Mouse (Mus musculus) heart, embryonic 11.5 days (tissue): ENCODE results near the gene Mmp7. TPM values are rescaled to one million over a fixed set of nuclear protein-coding genes. Genes with fewer than 3 reads are reported as not detected.

Source experiments
- ATAC-seq: fragments of 200-750 bp; cut with Nextera tagmentation; replicated peaks from 2 replicates; pipeline ENCODE4 v1.8.0; 2017; ENCODE audit warnings: moderate library complexity; ENCODE audit not compliant: insufficient number of reproducible peaks, low FRiP score, low TSS enrichment
- H3K27ac ChIP-seq: fragments of 300-500 bp; sonication (generic); 2 replicates; pipeline ENCODE4 v1.5.1; 2014; ENCODE audit warnings: mild to moderate bottlenecking, low read depth, low read length
- H3K27me3 ChIP-seq: fragments of 300-500 bp; sonication (generic); 2 replicates; pipeline ENCODE4 v1.6.1; 2014; ENCODE audit warnings: mild to moderate bottlenecking, low read length, mixed read lengths; ENCODE audit not compliant: control insufficient read depth, insufficient read depth
- H3K36me3 ChIP-seq: fragments of 300-500 bp; sonication (generic); 2 replicates; pipeline ENCODE4 v1.6.1; 2014; ENCODE audit warnings: mild to moderate bottlenecking, low read length, moderate library complexity, mixed read lengths; ENCODE audit not compliant: control insufficient read depth, insufficient read depth
- H3K4me1 ChIP-seq: fragments of 300-500 bp; sonication (generic); 2 replicates; pipeline ENCODE4 v1.6.1; 2014; ENCODE audit warnings: low read length; ENCODE audit not compliant: control insufficient read depth, insufficient read depth
- H3K4me2 ChIP-seq: fragments of 300-500 bp; sonication (generic); 2 replicates; pipeline ENCODE4 v1.6.1; 2014; ENCODE audit warnings: mild to moderate bottlenecking, moderate library complexity
- H3K4me3 ChIP-seq: fragments of 300-500 bp; sonication (generic); 2 replicates; pipeline ENCODE4 v1.5.1; 2014; ENCODE audit warnings: low read depth, low read length
- H3K9ac ChIP-seq: fragments of 300-500 bp; sonication (generic); 2 replicates; pipeline ENCODE4 v1.6.1; 2014; ENCODE audit warnings: mild to moderate bottlenecking, low read depth, low read length, moderate library complexity
- H3K9me3 ChIP-seq: fragments of 300-500 bp; sonication (generic); replicated peaks from 2 replicates; pipeline ENCODE4 v1.6.1; 2016; ENCODE audit warnings: low read length; ENCODE audit not compliant: control insufficient read depth
- WGBS: fragments of 180-500 bp; shearing (Covaris S2); extraction: QIAGEN DNeasy Blood & Tissue Kit; methylation state at CpG from one replicate; pipeline ENCODE4 v1.1.7; 2014; ENCODE audit not compliant: insufficient replicate concordance; 5-methylcytosine and 5-hydroxymethylcytosine counted together
- polyA plus RNA-seq: library from polyadenylated mRNA; unstranded; fragments of >200 nt; fragmentation: Nextera tagmentation; extraction: Ambion mirVana; gene quantifications from 2 replicates; pipeline ENCODE4 v1.2.1, GENCODE M21; 2014

Mmp7 gene
- polyA plus RNA-seq, 1 experiment from 2014 or later = not detected

DNA sequence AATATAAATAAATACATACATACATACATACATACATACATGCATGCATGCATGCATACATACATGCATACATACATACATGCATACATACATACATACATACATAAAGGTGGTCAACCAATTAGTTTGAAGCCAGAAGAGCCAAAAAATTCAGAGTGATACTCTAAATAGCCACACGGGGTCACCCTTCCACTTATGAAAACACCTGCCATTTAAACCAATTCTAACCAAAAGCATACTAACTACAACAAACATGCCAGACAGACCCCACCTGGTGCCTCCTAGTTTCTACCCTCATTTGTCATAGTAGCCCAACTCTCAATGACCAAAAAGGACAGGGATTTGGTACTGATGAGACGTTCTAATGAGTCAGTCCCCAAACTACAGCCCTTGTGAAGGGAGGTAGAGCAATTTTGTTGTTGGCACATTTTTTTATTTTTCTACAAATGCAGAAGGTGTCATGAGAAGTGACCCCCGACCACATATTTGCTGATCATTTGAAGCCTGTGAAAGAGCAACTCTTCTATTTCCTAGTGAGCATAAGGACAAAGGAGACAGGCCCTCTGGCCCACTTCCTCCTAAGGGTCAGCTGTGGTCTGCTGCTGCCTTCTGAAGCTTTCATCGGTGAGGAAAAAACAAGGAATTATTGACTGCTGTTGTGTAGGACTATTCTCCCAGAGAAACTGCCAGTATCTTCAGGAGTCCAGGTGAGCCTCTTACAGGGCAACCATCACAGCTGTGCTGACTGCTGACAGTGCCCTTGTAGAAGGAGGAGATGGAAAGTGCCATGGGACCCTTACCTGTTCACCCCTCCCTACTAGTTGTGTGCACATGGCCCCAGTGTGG is 22.4 kb downstream of the Mmp7 start:
- Histone ChIP-seq H3K27me3 (no peaks in the 10 kb centered on the region), H3K9me3 (no peaks in the 10 kb centered on the region), H3K27ac (no peak overlapping the region), H3K9ac (no peak overlapping the region), H3K36me3 (no peaks in the 10 kb centered on the region), H3K4me3 (no peak overlapping the region), H3K4me1 (no peaks in the 10 kb centered on the region), H3K4me2 (no peak overlapping the region)
- no peak for ATAC-seq
- 31% methylated on average over 4 of the region's 4 CpGs for WGBS

DNA sequence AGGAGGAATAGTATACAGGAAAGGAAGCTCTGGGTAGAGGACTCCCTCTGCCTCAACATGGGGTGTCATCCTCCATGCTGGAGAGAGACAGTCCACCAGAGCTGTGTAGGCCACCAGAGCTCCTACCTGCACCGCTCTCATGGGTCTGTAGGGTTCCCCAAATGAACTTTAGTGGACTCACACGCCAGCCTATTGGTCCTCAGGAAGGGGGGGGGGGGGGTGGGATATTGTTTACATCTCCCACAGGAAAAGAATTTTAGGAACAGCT is 23.0 kb downstream of the Mmp7 start:
- H3K27ac ChIP-seq = no peak overlapping the region
- H3K36me3 ChIP-seq = no peaks in the 10 kb centered on the region
- no peak overlapping the region for H3K4me3 ChIP-seq
- no peaks in the 10 kb centered on the region for H3K27me3 ChIP-seq
- H3K9ac ChIP-seq = no peak overlapping the region
- no peak for ATAC-seq
- H3K4me1 ChIP-seq = no peaks in the 10 kb centered on the region
- H3K9me3 ChIP-seq = no peaks in the 10 kb centered on the region
- 80% methylated on average over 2 of the region's 2 CpGs for WGBS
- no peak overlapping the region for H3K4me2 ChIP-seq

DNA sequence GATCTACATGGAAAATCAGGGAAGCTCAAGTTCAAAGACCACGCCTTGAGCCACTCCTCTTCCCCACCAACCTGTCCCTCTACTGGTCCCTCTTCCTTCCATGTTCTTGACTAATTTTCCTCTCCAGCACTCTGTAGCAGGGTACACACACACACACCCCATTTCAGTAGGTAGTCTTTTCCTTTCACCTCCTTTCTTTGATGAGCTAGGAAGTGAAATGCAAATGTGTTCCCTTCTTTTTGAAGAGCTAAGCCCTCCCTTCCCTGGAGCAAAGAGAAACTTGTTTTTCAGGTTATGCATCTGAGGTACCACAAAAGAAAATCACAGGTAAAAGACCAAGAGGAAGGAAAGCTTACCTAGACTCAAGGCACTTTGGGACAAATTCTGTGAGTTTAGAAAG is 29.7 kb downstream of the Mmp7 start:
- no peaks in the 10 kb centered on the region for H3K36me3 ChIP-seq
- H3K4me3 ChIP-seq = no peak overlapping the region
- H3K4me2 ChIP-seq = no peak overlapping the region
- no peaks in the 10 kb centered on the region for H3K4me1 ChIP-seq
- H3K9ac ChIP-seq = no peak overlapping the region
- H3K9me3 ChIP-seq = no peaks in the 10 kb centered on the region
- no peak overlapping the region for H3K27ac ChIP-seq
- 83% methylated on average over 1 of the region's 1 CpGs for WGBS
- ATAC-seq = no peak
- H3K27me3 ChIP-seq = no peaks in the 10 kb centered on the region

DNA sequence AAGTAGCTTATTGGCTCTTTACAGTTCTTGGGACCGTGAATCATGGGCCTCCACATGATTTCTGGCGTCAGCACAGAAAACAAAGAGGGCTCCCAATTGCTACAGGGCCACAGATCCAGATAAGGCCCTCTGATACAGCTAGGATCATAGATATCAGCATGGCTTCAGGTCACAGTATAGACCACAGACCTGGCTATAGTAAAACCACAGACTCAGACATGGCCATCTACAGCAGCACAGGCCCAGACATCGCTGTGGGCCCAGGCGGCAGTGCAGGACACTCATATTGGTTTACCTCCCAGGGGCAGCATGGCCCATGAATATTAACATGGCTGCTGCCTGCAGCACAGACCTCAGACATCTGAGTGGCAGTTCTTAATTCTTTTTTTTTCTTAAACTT is 37.1 kb downstream of the Mmp7 start:
- no peak overlapping the region for H3K4me2 ChIP-seq
- peaks cover 4% of the 10 kb centered on the region; the same call in 1 of the 2 replicates for H3K4me1 ChIP-seq
- no peaks in the 10 kb centered on the region for H3K27me3 ChIP-seq
- no peak overlapping the region for H3K27ac ChIP-seq
- no peak overlapping the region for H3K9ac ChIP-seq
- no peaks in the 10 kb centered on the region for H3K9me3 ChIP-seq
- 69% methylated on average over 4 of the region's 4 CpGs for WGBS
- ATAC-seq = no peak
- H3K4me3 ChIP-seq = no peak overlapping the region
- H3K36me3 ChIP-seq = no peaks in the 10 kb centered on the region

DNA sequence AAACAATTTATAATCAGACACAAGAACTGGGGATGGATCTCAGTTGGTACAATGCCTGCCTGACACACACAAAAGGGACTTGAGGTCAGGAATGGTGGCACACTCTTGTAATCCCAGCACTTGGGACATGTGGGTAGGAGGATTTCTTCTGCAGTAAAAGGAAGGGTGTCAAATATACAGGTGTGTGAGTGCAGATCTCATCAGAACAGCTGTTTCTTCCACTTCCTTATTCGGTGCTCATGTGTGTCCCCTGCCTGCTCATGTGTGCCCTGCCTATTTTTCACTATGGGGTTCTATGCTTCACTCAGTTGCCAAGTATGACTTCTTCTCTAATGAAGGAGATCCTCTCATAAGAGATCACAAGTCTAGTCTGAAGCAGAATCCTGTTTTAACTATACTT is 50.8 kb downstream of the Mmp7 start:
- Histone ChIP-seq H3K4me2 (no peak overlapping the region), H3K27me3 (no peaks in the 10 kb centered on the region), H3K4me1 (no peaks in the 10 kb centered on the region), H3K9ac (no peak overlapping the region), H3K27ac (no peak overlapping the region), H3K4me3 (no peak overlapping the region), H3K36me3 (no peaks in the 10 kb centered on the region), H3K9me3 (no peaks in the 10 kb centered on the region)
- WGBS = 74% methylated on average over 1 of the region's 1 CpGs
- no peak for ATAC-seq

DNA sequence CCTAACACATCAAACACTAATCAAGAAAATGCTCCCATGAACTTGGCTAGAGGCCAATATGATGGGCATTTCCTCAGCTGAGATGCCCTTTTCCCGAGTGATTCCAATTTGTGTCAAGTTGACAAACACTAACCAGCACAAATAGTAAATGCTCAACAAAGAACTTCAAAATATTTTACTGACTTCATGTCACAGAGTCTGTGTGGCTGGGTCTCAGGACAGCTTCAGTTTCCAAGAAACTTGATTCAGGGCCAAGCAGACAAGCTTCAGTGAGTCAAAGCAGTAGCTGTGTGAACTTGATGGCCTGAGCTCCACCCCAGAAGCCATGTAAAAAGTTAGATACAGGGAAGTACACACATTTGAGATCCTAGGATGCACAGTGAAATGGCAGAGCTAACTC is 52.3 kb downstream of the Mmp7 start:
- H3K27me3 ChIP-seq = no peaks in the 10 kb centered on the region
- H3K4me1 ChIP-seq = no peaks in the 10 kb centered on the region
- no peaks in the 10 kb centered on the region for H3K36me3 ChIP-seq
- ATAC-seq = no peak
- no peak overlapping the region for H3K4me2 ChIP-seq
- no peaks in the 10 kb centered on the region for H3K9me3 ChIP-seq
- H3K4me3 ChIP-seq = no peak overlapping the region
- no peak overlapping the region for H3K27ac ChIP-seq
- no peak overlapping the region for H3K9ac ChIP-seq
- WGBS = 62% methylated on average over 1 of the region's 1 CpGs

DNA sequence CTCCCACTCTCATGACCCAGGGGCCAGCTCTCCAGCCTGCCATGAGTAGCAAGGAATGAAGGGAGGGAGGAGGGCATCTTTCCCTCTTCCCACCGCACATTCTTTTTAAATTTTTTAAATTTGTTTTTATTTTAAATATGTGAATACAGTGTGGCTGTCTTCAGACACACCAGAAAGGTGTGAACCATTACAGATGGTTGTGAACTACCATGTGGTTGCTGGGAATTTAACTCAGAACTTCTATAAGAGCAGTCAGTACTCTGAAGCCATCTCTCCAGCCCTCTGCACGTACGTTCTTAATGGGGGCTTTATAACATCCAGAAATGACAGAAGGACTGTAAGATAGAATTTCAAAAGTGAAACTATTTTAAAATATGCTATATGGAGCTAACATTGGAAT is 57.0 kb downstream of the Mmp7 start:
- no peaks in the 10 kb centered on the region for H3K9me3 ChIP-seq
- no peaks in the 10 kb centered on the region for H3K36me3 ChIP-seq

More for the DNA sequence above, 57.0 kb downstream of the Mmp7 start:
- no peak overlapping the region for H3K4me2 ChIP-seq
- no peak overlapping the region for H3K4me3 ChIP-seq
- H3K27ac ChIP-seq = no peak overlapping the region
- ATAC-seq = no peak
- no peaks in the 10 kb centered on the region for H3K4me1 ChIP-seq
- no peak overlapping the region for H3K9ac ChIP-seq
- H3K27me3 ChIP-seq = no peaks in the 10 kb centered on the region
- WGBS = 79% methylated on average over 3 of the region's 3 CpGs

Other genes starting within 250 kb of the Mmp7 start
- gene Mmp3, start 246.3 kb upstream of the Mmp7 start, polyA plus RNA-seq = not detected in 2 replicates
- not detected in 2 replicates for gene Mmp10, start 189.7 kb upstream of the Mmp7 start, polyA plus RNA-seq
- not detected in 2 replicates for gene Mmp8, start 133.6 kb upstream of the Mmp7 start, polyA plus RNA-seq
- gene Mmp27, start 120.7 kb upstream of the Mmp7 start, polyA plus RNA-seq = not detected in 2 replicates
- gene Mmp20, start 63.9 kb upstream of the Mmp7 start, polyA plus RNA-seq = not detected in 2 replicates
- 131 and 134 TPM in 2 replicates for gene Tmem123, start 72.0 kb downstream of the Mmp7 start, polyA plus RNA-seq
- gene Birc2, start 145.0 kb downstream of the Mmp7 start, polyA plus RNA-seq = 28.1 and 28.7 TPM in 2 replicates
- gene Birc3, start 181.1 kb downstream of the Mmp7 start, polyA plus RNA-seq = 4.2 and 4.4 TPM in 2 replicates